Mouse (Mus musculus): ENCODE measurements around the gene Zfp512b. TPM values are rescaled to one million over a fixed set of nuclear protein-coding genes. Genes with fewer than 3 reads are reported as not detected.

Gene Zfp512b
- polyA plus RNA-seq (2015; fragmentation: Nextera tagmentation; extraction: Ambion mirVana) = 8.9 and 10.5 TPM in 2 replicates

DNA sequence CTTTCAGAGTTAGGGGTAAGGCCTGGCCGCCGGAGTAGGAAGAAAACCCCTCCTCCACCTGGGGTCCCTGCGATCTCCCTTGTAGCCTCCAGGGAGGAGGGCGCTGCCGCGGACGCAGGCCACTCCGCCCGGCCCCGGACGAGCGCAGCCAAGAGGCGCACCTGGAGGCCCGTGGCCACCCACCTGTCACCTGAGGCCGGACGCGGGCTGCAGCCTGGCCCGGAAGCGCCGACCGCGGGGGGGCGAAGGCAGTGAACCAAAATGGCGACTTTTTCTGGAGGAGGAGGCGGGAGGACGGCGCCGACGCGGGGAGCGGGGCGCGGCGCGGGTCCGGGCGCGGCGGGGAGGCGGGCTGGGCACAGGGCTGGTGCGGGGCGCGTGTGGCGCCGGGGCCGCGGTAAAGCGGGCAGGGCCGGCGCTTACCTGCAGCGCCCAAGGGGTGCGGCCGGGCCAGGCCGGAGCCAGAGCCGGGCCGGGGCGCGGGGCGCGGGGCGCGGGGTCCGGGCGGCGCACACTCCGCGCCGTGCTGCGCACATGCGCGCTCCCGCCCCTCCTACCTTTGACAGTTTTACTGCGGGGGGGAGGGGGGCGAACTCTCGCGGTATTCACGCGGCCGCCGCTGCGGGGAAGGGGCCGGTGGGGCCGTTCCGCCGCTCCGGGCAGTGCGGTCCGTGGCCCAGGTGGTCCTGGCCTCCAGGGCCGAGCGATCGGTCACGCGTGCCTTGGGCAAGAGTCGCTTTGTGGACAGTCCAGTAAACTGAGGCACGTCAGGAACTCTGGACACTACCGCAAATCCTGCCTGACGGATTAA lies at the start of gene Zfp512b:
TSS of gene Zfp512b (minus strand) at position 573 of the 811 bp plus-strand sequence.
- 0 out of 2 replicates have a peak, but pooled peaks have one; percentile 8 for TF ChIP-seq CTCF (IDR thresholded peaks at IDR 0.05; ENCODE audit: low read depth)
- no peak for TF ChIP-seq EP300 (IDR thresholded peaks at IDR 0.05; ENCODE audit: low read depth)
- H3K9ac ChIP-seq (replicated peaks) = peak within 1 kb of the TSS; percentile 94
- H3K36me3 ChIP-seq (replicated peaks; ENCODE audit: insufficient read depth, low read length) = peaks cover 18% of the 10 kb centered on the region
- DNase-seq = peak; percentile 78
- peaks cover 10% of the 10 kb centered on the region for H3K4me1 ChIP-seq (ENCODE audit: insufficient read depth)
- peak within 1 kb of the TSS; percentile 90 for H3K27ac ChIP-seq (ENCODE audit: low read depth)
- peak within 1 kb of the TSS; percentile 90 for H3K4me3 ChIP-seq (ENCODE audit: low read depth, low read length)
- no peaks in the 10 kb centered on the region for H3K27me3 ChIP-seq (ENCODE audit: insufficient read depth, low read length)
- WGBS (ENCODE audit: insufficient replicate concordance) = under 1% methylated on average over 68 of the region's 97 CpGs
- H3K4me2 ChIP-seq (ENCODE audit: low read depth, low read length) = peak within 1 kb of the TSS; percentile 97
- ATAC-seq = peak; percentile 84
- H3K9me3 ChIP-seq (ENCODE audit: low read length) = no peaks in the 10 kb centered on the region

DNA sequence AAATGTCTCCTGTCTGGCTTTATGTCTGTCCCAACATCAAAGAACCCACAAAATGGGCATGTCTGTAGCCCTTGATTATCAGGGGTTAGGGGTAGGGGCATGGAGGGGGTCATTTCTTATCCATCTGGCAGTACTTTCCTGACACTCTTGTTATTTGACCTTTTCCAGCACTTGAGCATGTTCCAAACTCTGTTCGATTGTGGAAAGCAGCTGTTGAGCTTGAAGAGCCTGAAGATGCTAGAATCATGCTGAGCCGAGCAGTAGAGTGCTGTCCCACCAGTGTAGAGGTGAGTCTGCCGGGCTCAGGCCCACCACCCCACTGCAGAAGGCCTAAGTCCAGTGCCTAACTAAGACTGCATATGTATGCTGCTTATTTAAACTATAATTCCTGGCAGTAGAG lies 43.3 kb upstream of the Zfp512b start:
- 86% methylated on average over 3 of the region's 3 CpGs for WGBS (ENCODE audit: insufficient replicate concordance)
- Histone ChIP-seq H3K27ac (ENCODE audit: low read depth) (no peak overlapping the region), H3K9me3 (ENCODE audit: low read length) (no peaks in the 10 kb centered on the region), H3K4me2 (ENCODE audit: low read depth, low read length) (no peak overlapping the region), H3K4me3 (ENCODE audit: low read depth, low read length) (no peak overlapping the region), H3K4me1 (ENCODE audit: insufficient read depth) (no peaks in the 10 kb centered on the region), H3K9ac (replicated peaks) (no peak overlapping the region), H3K36me3 (replicated peaks; ENCODE audit: insufficient read depth, low read length) (peaks cover 62% of the 10 kb centered on the region), H3K27me3 (ENCODE audit: insufficient read depth, low read length) (no peaks in the 10 kb centered on the region)
- ATAC-seq (no peak), DNase-seq (no peak)
- TF ChIP-seq EP300 (IDR thresholded peaks at IDR 0.05; ENCODE audit: low read depth) (no peak), CTCF (IDR thresholded peaks at IDR 0.05; ENCODE audit: low read depth) (no peak)

DNA sequence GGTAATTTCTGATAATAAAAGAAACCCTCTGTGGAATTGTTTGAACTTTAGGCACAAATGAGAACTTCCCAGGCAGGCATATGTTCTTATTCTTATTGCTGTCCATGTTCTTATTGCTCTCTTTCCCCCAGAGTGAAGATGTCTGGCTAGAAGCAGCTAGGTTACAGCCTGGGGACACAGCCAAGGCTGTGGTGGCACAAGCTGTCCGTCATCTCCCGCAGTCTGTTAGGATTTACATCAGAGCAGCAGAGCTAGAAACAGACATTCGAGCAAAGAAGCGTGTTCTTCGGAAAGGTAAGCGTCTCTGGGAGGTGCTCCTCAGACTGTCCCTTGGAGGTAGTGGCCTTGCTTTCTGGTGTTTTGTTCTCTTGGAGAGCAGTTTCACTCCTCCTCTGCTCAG lies 40.0 kb upstream of the Zfp512b start:
- Histone ChIP-seq H3K9me3 (ENCODE audit: low read length) (no peaks in the 10 kb centered on the region), H3K27ac (ENCODE audit: low read depth) (no peak overlapping the region), H3K4me1 (ENCODE audit: insufficient read depth) (no peaks in the 10 kb centered on the region), H3K36me3 (replicated peaks; ENCODE audit: insufficient read depth, low read length) (peaks cover 63% of the 10 kb centered on the region), H3K9ac (replicated peaks) (no peak overlapping the region), H3K4me2 (ENCODE audit: low read depth, low read length) (no peak overlapping the region), H3K4me3 (ENCODE audit: low read depth, low read length) (no peak overlapping the region), H3K27me3 (ENCODE audit: insufficient read depth, low read length) (no peaks in the 10 kb centered on the region)
- DNase-seq (no peak), ATAC-seq (no peak)
- TF ChIP-seq EP300 (IDR thresholded peaks at IDR 0.05; ENCODE audit: low read depth) (no peak), CTCF (IDR thresholded peaks at IDR 0.05; ENCODE audit: low read depth) (no peak)
- 93% methylated on average over 6 of the region's 6 CpGs for WGBS (ENCODE audit: insufficient replicate concordance)

DNA sequence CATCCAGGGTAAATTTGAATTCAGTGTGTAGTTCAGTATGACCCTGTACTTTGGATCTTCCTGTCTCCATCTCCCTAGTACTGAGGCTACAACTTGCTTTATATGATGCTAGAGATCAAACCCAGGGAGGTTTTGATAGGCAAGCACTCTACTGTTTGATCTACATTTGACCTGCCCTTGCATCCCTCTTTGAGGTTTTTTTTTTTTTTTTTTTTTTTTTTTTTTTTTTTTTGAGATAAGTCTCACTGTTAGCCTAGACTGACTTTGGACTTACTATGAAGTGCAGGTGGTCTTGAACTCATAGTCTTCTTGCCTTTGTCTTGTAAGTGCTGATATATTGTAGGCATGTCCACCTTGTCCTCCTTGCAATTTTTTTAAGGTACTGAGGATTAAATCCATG lies 35.9 kb upstream of the Zfp512b start:
- no peaks in the 10 kb centered on the region for H3K9me3 ChIP-seq (ENCODE audit: low read length)
- ATAC-seq = no peak
- H3K4me1 ChIP-seq (ENCODE audit: insufficient read depth) = no peaks in the 10 kb centered on the region
- H3K27ac ChIP-seq (ENCODE audit: low read depth) = no peak overlapping the region
- H3K27me3 ChIP-seq (ENCODE audit: insufficient read depth, low read length) = no peaks in the 10 kb centered on the region
- H3K4me3 ChIP-seq (ENCODE audit: low read depth, low read length) = no peak overlapping the region
- no peak for DNase-seq
- TF ChIP-seq CTCF (IDR thresholded peaks at IDR 0.05; ENCODE audit: low read depth) = no peak
- TF ChIP-seq EP300 (IDR thresholded peaks at IDR 0.05; ENCODE audit: low read depth) = no peak
- no peak overlapping the region for H3K9ac ChIP-seq (replicated peaks)
- H3K36me3 ChIP-seq (replicated peaks; ENCODE audit: insufficient read depth, low read length) = peaks cover 34% of the 10 kb centered on the region
- no peak overlapping the region for H3K4me2 ChIP-seq (ENCODE audit: low read depth, low read length)

DNA sequence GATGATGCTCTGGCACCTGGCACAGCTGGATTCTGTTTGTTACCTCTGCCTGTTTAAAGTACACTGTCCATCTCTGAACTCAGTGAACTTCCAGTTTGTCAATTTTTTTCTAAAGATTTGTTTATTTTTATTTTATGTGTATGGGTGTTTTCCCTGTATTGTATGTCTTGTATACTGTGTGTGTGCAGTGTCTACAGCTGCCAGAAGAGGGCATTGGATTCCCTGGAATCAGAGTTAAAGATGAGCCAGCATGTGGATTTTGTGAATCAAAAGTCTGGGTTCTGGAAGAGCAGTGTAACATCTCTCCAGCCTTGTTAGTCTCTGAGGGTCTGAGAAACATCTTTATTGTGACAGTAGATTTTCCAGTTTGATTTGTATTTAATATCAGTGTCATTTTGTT lies 30.8 kb upstream of the Zfp512b start:
- no peaks in the 10 kb centered on the region for H3K27me3 ChIP-seq (ENCODE audit: insufficient read depth, low read length)
- no peak for DNase-seq
- H3K36me3 ChIP-seq (replicated peaks; ENCODE audit: insufficient read depth, low read length) = peaks cover 24% of the 10 kb centered on the region
- no peak overlapping the region for H3K4me2 ChIP-seq (ENCODE audit: low read depth, low read length)
- H3K9ac ChIP-seq (replicated peaks) = no peak overlapping the region
- H3K4me1 ChIP-seq (ENCODE audit: insufficient read depth) = no peaks in the 10 kb centered on the region
- no peak for TF ChIP-seq EP300 (IDR thresholded peaks at IDR 0.05; ENCODE audit: low read depth)
- TF ChIP-seq CTCF (IDR thresholded peaks at IDR 0.05; ENCODE audit: low read depth) = peak; percentile 62
- H3K27ac ChIP-seq (ENCODE audit: low read depth) = no peak overlapping the region
- H3K4me3 ChIP-seq (ENCODE audit: low read depth, low read length) = no peak overlapping the region
- no peaks in the 10 kb centered on the region for H3K9me3 ChIP-seq (ENCODE audit: low read length)
- ATAC-seq = no peak

DNA sequence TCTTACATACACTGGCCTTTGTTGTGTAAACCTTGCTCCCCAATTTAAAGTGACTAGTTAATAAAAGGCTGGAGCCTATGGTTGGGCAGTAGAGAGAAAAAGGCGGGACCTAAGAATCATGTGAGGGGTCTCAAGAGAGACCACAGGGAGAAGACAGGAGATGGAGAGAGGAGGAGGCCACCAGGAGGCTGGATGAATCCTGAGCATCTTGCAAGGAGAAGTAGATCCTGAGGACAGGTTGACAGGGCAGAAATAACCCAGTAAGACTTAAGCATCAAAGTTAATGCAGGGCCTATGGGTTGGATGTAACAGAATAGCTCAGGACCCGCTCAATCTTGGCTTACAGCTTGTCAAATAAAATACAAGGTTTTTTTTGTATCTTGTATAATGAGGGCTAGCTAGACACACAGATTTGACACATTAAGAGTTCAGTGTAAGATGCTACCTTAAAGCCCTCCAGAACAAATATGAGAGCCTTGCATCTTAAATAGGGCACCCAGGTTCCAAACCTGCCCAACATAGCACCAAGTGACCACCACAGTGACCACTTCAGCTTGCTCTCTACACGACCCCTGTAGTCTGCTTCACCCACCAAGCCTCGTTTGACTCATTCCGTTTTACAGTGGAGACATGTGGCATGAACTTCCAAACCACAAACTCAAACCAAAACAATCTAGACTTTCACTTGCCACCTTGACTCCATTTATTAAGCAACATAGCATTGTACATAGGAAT lies 26.3 kb upstream of the Zfp512b start:
- Histone ChIP-seq H3K4me3 (ENCODE audit: low read depth, low read length) (no peak overlapping the region), H3K4me2 (ENCODE audit: low read depth, low read length) (no peak overlapping the region), H3K36me3 (replicated peaks; ENCODE audit: insufficient read depth, low read length) (peaks cover 17% of the 10 kb centered on the region), H3K4me1 (ENCODE audit: insufficient read depth) (no peaks in the 10 kb centered on the region; the same call in 1 of the 2 replicates), H3K9ac (replicated peaks) (no peak overlapping the region), H3K27ac (ENCODE audit: low read depth) (no peak overlapping the region), H3K9me3 (ENCODE audit: low read length) (no peaks in the 10 kb centered on the region), H3K27me3 (ENCODE audit: insufficient read depth, low read length) (no peaks in the 10 kb centered on the region)
- WGBS (ENCODE audit: insufficient replicate concordance) = 85% methylated on average over 5 of the region's 5 CpGs
- no peak for DNase-seq
- TF ChIP-seq CTCF (IDR thresholded peaks at IDR 0.05; ENCODE audit: low read depth) (no peak), EP300 (IDR thresholded peaks at IDR 0.05; ENCODE audit: low read depth) (no peak)
- no peak for ATAC-seq

All from liver, postnatal 0 days (tissue).